Mouse (Mus musculus) heart, embryonic 10.5 days (tissue): ENCODE measurements around the gene Flt1. TPM values are rescaled to one million over a fixed set of nuclear protein-coding genes. Genes with fewer than 3 reads are reported as not detected.

Source experiments
- DNase-seq: peaks from one replicate; pipeline ENCODE4 v3.0.0-alpha.2; 2017; ENCODE audit warnings: low spot score
- H3K27ac ChIP-seq: fragments of 300-500 bp; sonication (generic); 2 replicates; pipeline ENCODE4 v1.5.1; 2016; ENCODE audit warnings: mild to moderate bottlenecking
- H3K27me3 ChIP-seq: fragments of 300-500 bp; sonication (generic); 2 replicates; pipeline ENCODE4 v1.6.1; 2016; ENCODE audit warnings: mild to moderate bottlenecking; ENCODE audit not compliant: poor library complexity, insufficient read depth, severe bottlenecking
- H3K36me3 ChIP-seq: fragments of 300-500 bp; sonication (generic); 2 replicates; pipeline ENCODE4 v1.6.1; 2016; ENCODE audit warnings: mild to moderate bottlenecking, moderate library complexity
- H3K4me1 ChIP-seq: fragments of 300-500 bp; sonication (generic); 2 replicates; pipeline ENCODE4 v1.6.1; 2016; ENCODE audit warnings: mild to moderate bottlenecking
- H3K4me3 ChIP-seq: fragments of 300-500 bp; sonication (generic); 2 replicates; pipeline ENCODE4 v1.5.1; 2016; ENCODE audit warnings: mild to moderate bottlenecking, moderate library complexity
- H3K9me3 ChIP-seq: fragments of 300-500 bp; sonication (generic); 2 replicates; pipeline ENCODE4 v1.6.1; 2016; ENCODE audit warnings: mild to moderate bottlenecking, moderate library complexity
- WGBS: fragments of 180-500 bp; shearing (Covaris S2); methylation state at CpG from one replicate; pipeline ENCODE4 v1.1.7; 2016; 5-methylcytosine and 5-hydroxymethylcytosine counted together
- polyA plus RNA-seq: library from polyadenylated mRNA; unstranded; fragments of >200 nt; fragmentation: Nextera tagmentation; extraction: Ambion mirVana; gene quantifications from 2 replicates; pipeline ENCODE4 v1.2.1, GENCODE M21; 2016

The Flt1 gene
- polyA plus RNA-seq, 1 experiment from 2014 or later, result 21.6 TPM

- no peaks in the 10 kb centered on the region for H3K9me3 ChIP-seq
- no peaks in the 10 kb centered on the region for H3K36me3 ChIP-seq
- peaks cover 15% of the 10 kb centered on the region for H3K4me1 ChIP-seq
- DNase-seq, result no peak
- H3K4me3 ChIP-seq, result no peak overlapping the region
- no peak overlapping the region for H3K27ac ChIP-seq
- H3K27me3 ChIP-seq, result peaks cover 8% of the 10 kb centered on the region; the same call in 1 of the 2 replicates
- 86% methylated on average over 21 of the region's 21 CpGs for WGBS
Observed at GRCm38 (mm10) chr5:147744900-147745653, 19.3 kb upstream of the Flt1 start.

- Histone ChIP-seq H3K4me1 (no peaks in the 10 kb centered on the region), H3K9me3 (no peaks in the 10 kb centered on the region), H3K27ac (no peak overlapping the region), H3K27me3 (no peaks in the 10 kb centered on the region), H3K4me3 (no peak overlapping the region), H3K36me3 (no peaks in the 10 kb centered on the region)
- 83% methylated on average over 9 of the region's 9 CpGs for WGBS
- no peak for DNase-seq
Observed at GRCm38 (mm10) chr5:147742468-147743111, 16.8 kb upstream of the Flt1 start.

GRCm38 (mm10) chr5:147736766-147737280 lies 11.0 kb upstream of the Flt1 start:
- 70% methylated on average over 8 of the region's 8 CpGs for WGBS
- H3K4me3 ChIP-seq, result no peak overlapping the region
- H3K27me3 ChIP-seq, result no peaks in the 10 kb centered on the region
- no peaks in the 10 kb centered on the region for H3K9me3 ChIP-seq
- H3K36me3 ChIP-seq, result no peaks in the 10 kb centered on the region
- no peak for DNase-seq
- H3K4me1 ChIP-seq, result no peaks in the 10 kb centered on the region
- H3K27ac ChIP-seq, result no peak overlapping the region

- H3K27me3 ChIP-seq, result peaks cover 20% of the 10 kb centered on the region
- no peak overlapping the region for H3K27ac ChIP-seq
- no peak overlapping the region for H3K4me3 ChIP-seq
- H3K4me1 ChIP-seq, result no peaks in the 10 kb centered on the region
- H3K36me3 ChIP-seq, result no peaks in the 10 kb centered on the region
- 94% methylated on average over 1 of the region's 1 CpGs for WGBS
- no peak for DNase-seq
- H3K9me3 ChIP-seq, result no peaks in the 10 kb centered on the region
Observed at GRCm38 (mm10) chr5:147733682-147734081, 7.9 kb upstream of the Flt1 start.

- no peaks in the 10 kb centered on the region for H3K36me3 ChIP-seq
- 70% methylated on average over 5 of the region's 5 CpGs for WGBS
- no peaks in the 10 kb centered on the region for H3K4me1 ChIP-seq
- DNase-seq, result no peak
- no peak overlapping the region for H3K4me3 ChIP-seq
- H3K27me3 ChIP-seq, result peaks cover 27% of the 10 kb centered on the region
- H3K27ac ChIP-seq, result no peak overlapping the region
- no peaks in the 10 kb centered on the region for H3K9me3 ChIP-seq
Observed at GRCm38 (mm10) chr5:147732926-147733325, 7.1 kb upstream of the Flt1 start.

GRCm38 (mm10) chr5:147727481-147727880 lies 1.7 kb upstream of the Flt1 start:
- Histone ChIP-seq H3K36me3 (no peaks in the 10 kb centered on the region), H3K4me1 (peaks cover 31% of the 10 kb centered on the region), H3K9me3 (no peaks in the 10 kb centered on the region), H3K27me3 (peaks cover 79% of the 10 kb centered on the region), H3K27ac (no peak overlapping the region), H3K4me3 (no peak overlapping the region)
- WGBS, result 15% methylated on average over 12 of the region's 12 CpGs
- no peak for DNase-seq

- H3K9me3 ChIP-seq, result no peaks in the 10 kb centered on the region
- peak overlapping the region; percentile 74 for H3K4me3 ChIP-seq
- no peak for DNase-seq
- H3K36me3 ChIP-seq, result no peaks in the 10 kb centered on the region
- WGBS, result 2% methylated on average over 18 of the region's 18 CpGs
- peaks cover 84% of the 10 kb centered on the region for H3K27me3 ChIP-seq
- peaks cover 31% of the 10 kb centered on the region for H3K4me1 ChIP-seq
- no peak overlapping the region for H3K27ac ChIP-seq
Observed at GRCm38 (mm10) chr5:147726701-147727393, 1.0 kb upstream of the Flt1 start.

GRCm38 (mm10) chr5:147724945-147725830 lies 623 bp downstream of the Flt1 start:
- peak; percentile 79 for DNase-seq
- Histone ChIP-seq H3K4me3 (peak overlapping the region; percentile 74), H3K4me1 (peaks cover 31% of the 10 kb centered on the region), H3K36me3 (no peaks in the 10 kb centered on the region), H3K27ac (peak overlapping the region; percentile 80), H3K27me3 (peaks cover 95% of the 10 kb centered on the region), H3K9me3 (no peaks in the 10 kb centered on the region)
- under 1% methylated on average over 69 of the region's 69 CpGs for WGBS

GRCm38 (mm10) chr5:147724391-147724790 lies 1.4 kb downstream of the Flt1 start:
- H3K4me1 ChIP-seq, result peaks cover 31% of the 10 kb centered on the region
- 1% methylated on average over 14 of the region's 14 CpGs for WGBS
- no peak for DNase-seq
- no peaks in the 10 kb centered on the region for H3K36me3 ChIP-seq
- H3K27me3 ChIP-seq, result peaks cover 90% of the 10 kb centered on the region
- H3K4me3 ChIP-seq, result peak overlapping the region; percentile 74
- no peaks in the 10 kb centered on the region for H3K9me3 ChIP-seq
- H3K27ac ChIP-seq, result peak overlapping the region; percentile 80; the same call in 1 of the 2 replicates

GRCm38 (mm10) chr5:147723811-147724210 lies 2.0 kb downstream of the Flt1 start:
- DNase-seq, result no peak
- WGBS, result 2% methylated on average over 17 of the region's 17 CpGs
- peaks cover 84% of the 10 kb centered on the region for H3K27me3 ChIP-seq

GRCm38 (mm10) chr5:147721438-147721837 lies 4.4 kb downstream of the Flt1 start:
- H3K27ac ChIP-seq, result no peak overlapping the region
- WGBS, result 29% methylated on average over 8 of the region's 8 CpGs

More at GRCm38 (mm10) chr5:147723811-147724210, 2.0 kb downstream of the Flt1 start:
- no peaks in the 10 kb centered on the region for H3K9me3 ChIP-seq
- peak overlapping the region; percentile 74 for H3K4me3 ChIP-seq
- H3K36me3 ChIP-seq, result no peaks in the 10 kb centered on the region
- H3K27ac ChIP-seq, result no peak overlapping the region
- peaks cover 31% of the 10 kb centered on the region for H3K4me1 ChIP-seq

GRCm38 (mm10) chr5:147718335-147718734 lies 7.5 kb downstream of the Flt1 start:
- 0 out of 2 replicates have a peak, but pooled peaks cover 2% of the 10 kb centered on the region for H3K36me3 ChIP-seq
- H3K9me3 ChIP-seq, result no peaks in the 10 kb centered on the region
- DNase-seq, result no peak
- no peak overlapping the region for H3K27ac ChIP-seq
- H3K4me3 ChIP-seq, result no peak overlapping the region
- H3K27me3 ChIP-seq, result peaks cover 43% of the 10 kb centered on the region
- H3K4me1 ChIP-seq, result peaks cover 24% of the 10 kb centered on the region
- WGBS, result 83% methylated on average over 7 of the region's 7 CpGs

More at GRCm38 (mm10) chr5:147721438-147721837, 4.4 kb downstream of the Flt1 start:
- H3K9me3 ChIP-seq, result no peaks in the 10 kb centered on the region
- peak overlapping the region; percentile 29; the same call in 1 of the 2 replicates for H3K4me3 ChIP-seq
- H3K36me3 ChIP-seq, result no peaks in the 10 kb centered on the region
- DNase-seq, result peak; percentile 75
- H3K27me3 ChIP-seq, result peaks cover 64% of the 10 kb centered on the region
- peaks cover 33% of the 10 kb centered on the region for H3K4me1 ChIP-seq
